Mouse (Mus musculus): Measurements from ENCODE around the gene Lrrc38. TPM values are rescaled to one million over a fixed set of nuclear protein-coding genes. Genes with fewer than 3 reads are reported as not detected.

Lrrc38 gene
- total RNA-seq, 2 experiments from 2014 or later, result 33.4 to 37.4 TPM

Other genes with a start within 250 kb of the Lrrc38 start
- 10 to 100 TPM; 22.8 to 26.3 TPM for gene Prdm2, start 136.8 kb upstream of the Lrrc38 start, total RNA-seq (2021)
- gene Pdpn, start 50.2 kb upstream of the Lrrc38 start, total RNA-seq (2021), result 1 to 10 TPM; 4.7 to 5.2 TPM
- gene Pramel1, start 44.7 kb downstream of the Lrrc38 start, total RNA-seq (2021), result not detected
- gene Pramef8, start 62.7 kb downstream of the Lrrc38 start, total RNA-seq (2021), result 1 to 10 TPM; 6.1 to 7.7 TPM
- gene Oog4, start 100.6 kb downstream of the Lrrc38 start, total RNA-seq (2021), result not detected
- gene Gm13043, start 161.6 kb downstream of the Lrrc38 start, total RNA-seq (2021), result not detected
- not detected for gene Gm13040, start 186.2 kb downstream of the Lrrc38 start, total RNA-seq (2021)
- not detected for gene BC080695, start 201.9 kb downstream of the Lrrc38 start, total RNA-seq (2021)
- gene Gm13057, start 202.0 kb downstream of the Lrrc38 start, total RNA-seq (2021), result not detected